Mouse (Mus musculus): ENCODE measurements around the gene Ifih1. TPM values are rescaled to one million over a fixed set of nuclear protein-coding genes. Genes with fewer than 3 reads are reported as not detected.

Ifih1 gene
- total and polyA plus RNA-seq, 2 experiments, result 7.4 to 27.9 TPM

GRCm38 (mm10) chr2:62589333-62589732 is 56.7 kb downstream of the Ifih1 start:
- no peaks in the 10 kb centered on the region for H3K79me2 ChIP-seq (ENCODE audit: control insufficient read depth, insufficient read depth, low read length)
- WGBS, result 59% methylated on average over 4 of the region's 4 CpGs
- DNase-seq (ENCODE audit: extremely low read depth, low read depth, low spot score), result peak; percentile 5
- H3K27me3 ChIP-seq (ENCODE audit: control insufficient read depth, insufficient read depth, low read length), result no peaks in the 10 kb centered on the region
- H3K27ac ChIP-seq (replicated peaks; ENCODE audit: insufficient read depth, low read depth, low read length), result no peak overlapping the region
- TF ChIP-seq POLR2A (IDR thresholded peaks at IDR 0.05; ENCODE audit: extremely low read depth, insufficient read depth, low read length) (no peak), CTCF (IDR thresholded peaks at IDR 0.05; ENCODE audit: low read depth, low read length) (no peak)
- H3K9ac ChIP-seq (ENCODE audit: low read depth, low read length), result no peak overlapping the region
- no peak overlapping the region for H3K4me3 ChIP-seq (ENCODE audit: insufficient read depth, low read depth, low read length)
- H3K36me3 ChIP-seq (ENCODE audit: control insufficient read depth, insufficient read depth, low read length), result peaks cover 4% of the 10 kb centered on the region
- no peaks in the 10 kb centered on the region for H3K4me1 ChIP-seq (ENCODE audit: control insufficient read depth, insufficient read depth, low read length)

GRCm38 (mm10) chr2:62585769-62586168 is 60.3 kb downstream of the Ifih1 start:
- no peak overlapping the region for H3K9ac ChIP-seq (ENCODE audit: low read depth, low read length)
- TF ChIP-seq CTCF (IDR thresholded peaks at IDR 0.05; ENCODE audit: low read depth, low read length) (no peak), POLR2A (IDR thresholded peaks at IDR 0.05; ENCODE audit: extremely low read depth, insufficient read depth, low read length) (no peak)

DNA sequence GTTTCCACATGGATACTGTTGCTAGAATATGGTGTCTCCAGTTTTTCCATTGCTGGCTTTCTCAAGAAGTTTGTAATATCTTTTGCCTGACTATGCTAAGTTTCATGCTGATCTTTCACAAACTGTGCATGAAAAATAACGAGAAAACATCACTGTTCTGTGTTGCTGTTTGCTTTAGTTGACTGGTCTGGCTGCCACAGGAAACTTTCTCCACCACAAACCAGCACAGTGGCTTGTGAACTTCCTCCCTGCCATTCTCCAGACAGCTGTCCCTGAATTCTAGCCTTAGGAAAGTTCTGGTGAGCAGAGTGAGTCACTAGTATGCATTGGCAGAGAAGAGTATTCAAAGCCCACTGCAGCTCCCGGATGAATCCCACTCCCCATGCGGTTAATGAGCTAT is 71.1 kb downstream of the Ifih1 start:
- no peak overlapping the region for H3K4me3 ChIP-seq (ENCODE audit: insufficient read depth, low read depth, low read length)
- no peak for DNase-seq (ENCODE audit: extremely low read depth, low read depth, low spot score)
- H3K27me3 ChIP-seq (ENCODE audit: control insufficient read depth, insufficient read depth, low read length), result no peaks in the 10 kb centered on the region
- H3K9ac ChIP-seq (ENCODE audit: low read depth, low read length), result no peak overlapping the region
- no peaks in the 10 kb centered on the region for H3K4me1 ChIP-seq (ENCODE audit: control insufficient read depth, insufficient read depth, low read length)
- H3K36me3 ChIP-seq (ENCODE audit: control insufficient read depth, insufficient read depth, low read length), result no peaks in the 10 kb centered on the region
- H3K79me2 ChIP-seq (ENCODE audit: control insufficient read depth, insufficient read depth, low read length), result no peaks in the 10 kb centered on the region
- TF ChIP-seq POLR2A (IDR thresholded peaks at IDR 0.05; ENCODE audit: extremely low read depth, insufficient read depth, low read length) (no peak), CTCF (IDR thresholded peaks at IDR 0.05; ENCODE audit: low read depth, low read length) (no peak)
- H3K27ac ChIP-seq (replicated peaks; ENCODE audit: insufficient read depth, low read depth, low read length), result no peak overlapping the region
- 80% methylated on average over 3 of the region's 3 CpGs for WGBS

More at GRCm38 (mm10) chr2:62585769-62586168, 60.3 kb downstream of the Ifih1 start:
- Histone ChIP-seq H3K4me3 (ENCODE audit: insufficient read depth, low read depth, low read length) (no peak overlapping the region), H3K79me2 (ENCODE audit: control insufficient read depth, insufficient read depth, low read length) (no peaks in the 10 kb centered on the region), H3K27ac (replicated peaks; ENCODE audit: insufficient read depth, low read depth, low read length) (no peak overlapping the region), H3K36me3 (ENCODE audit: control insufficient read depth, insufficient read depth, low read length) (no peaks in the 10 kb centered on the region), H3K4me1 (ENCODE audit: control insufficient read depth, insufficient read depth, low read length) (no peaks in the 10 kb centered on the region), H3K27me3 (ENCODE audit: control insufficient read depth, insufficient read depth, low read length) (no peaks in the 10 kb centered on the region)
- 44% methylated on average over 5 of the region's 5 CpGs for WGBS
- peak; percentile 57 for DNase-seq (ENCODE audit: extremely low read depth, low read depth, low spot score)

GRCm38 (mm10) chr2:62574250-62574649 is 71.8 kb downstream of the Ifih1 start:
- no peaks in the 10 kb centered on the region for H3K36me3 ChIP-seq (ENCODE audit: control insufficient read depth, insufficient read depth, low read length)
- H3K4me3 ChIP-seq (ENCODE audit: insufficient read depth, low read depth, low read length), result no peak overlapping the region
- H3K79me2 ChIP-seq (ENCODE audit: control insufficient read depth, insufficient read depth, low read length), result no peaks in the 10 kb centered on the region
- TF ChIP-seq POLR2A (IDR thresholded peaks at IDR 0.05; ENCODE audit: extremely low read depth, insufficient read depth, low read length), result no peak
- TF ChIP-seq CTCF (IDR thresholded peaks at IDR 0.05; ENCODE audit: low read depth, low read length), result no peak
- H3K27ac ChIP-seq (replicated peaks; ENCODE audit: insufficient read depth, low read depth, low read length), result no peak overlapping the region
- H3K4me1 ChIP-seq (ENCODE audit: control insufficient read depth, insufficient read depth, low read length), result no peaks in the 10 kb centered on the region
- 81% methylated on average over 7 of the region's 7 CpGs for WGBS
- H3K27me3 ChIP-seq (ENCODE audit: control insufficient read depth, insufficient read depth, low read length), result no peaks in the 10 kb centered on the region
- no peak overlapping the region for H3K9ac ChIP-seq (ENCODE audit: low read depth, low read length)
- DNase-seq (ENCODE audit: extremely low read depth, low read depth, low spot score), result no peak

- Histone ChIP-seq H3K4me3 (ENCODE audit: insufficient read depth, low read depth, low read length) (no peak within 1 kb of the TSS), H3K27ac (replicated peaks; ENCODE audit: insufficient read depth, low read depth, low read length) (no peak within 1 kb of the TSS), H3K79me2 (ENCODE audit: control insufficient read depth, insufficient read depth, low read length) (no peaks in the 10 kb centered on the region), H3K36me3 (ENCODE audit: control insufficient read depth, insufficient read depth, low read length) (no peaks in the 10 kb centered on the region), H3K9ac (ENCODE audit: low read depth, low read length) (no peak within 1 kb of the TSS), H3K27me3 (ENCODE audit: control insufficient read depth, insufficient read depth, low read length) (no peaks in the 10 kb centered on the region), H3K4me1 (ENCODE audit: control insufficient read depth, insufficient read depth, low read length) (no peaks in the 10 kb centered on the region)
- TF ChIP-seq POLR2A (IDR thresholded peaks at IDR 0.05; ENCODE audit: extremely low read depth, insufficient read depth, low read length) (no peak), CTCF (IDR thresholded peaks at IDR 0.05; ENCODE audit: low read depth, low read length) (no peak)
- no peak for DNase-seq (ENCODE audit: extremely low read depth, low read depth, low spot score)
- WGBS, result 87% methylated on average over 12 of the region's 12 CpGs
Observed at GRCm38 (mm10) chr2:62573753-62574159, 72.3 kb downstream of the Ifih1 start, which contains the start of gene Fap. Gene Fap (minus strand): TSS chr2:62574075.

DNA sequence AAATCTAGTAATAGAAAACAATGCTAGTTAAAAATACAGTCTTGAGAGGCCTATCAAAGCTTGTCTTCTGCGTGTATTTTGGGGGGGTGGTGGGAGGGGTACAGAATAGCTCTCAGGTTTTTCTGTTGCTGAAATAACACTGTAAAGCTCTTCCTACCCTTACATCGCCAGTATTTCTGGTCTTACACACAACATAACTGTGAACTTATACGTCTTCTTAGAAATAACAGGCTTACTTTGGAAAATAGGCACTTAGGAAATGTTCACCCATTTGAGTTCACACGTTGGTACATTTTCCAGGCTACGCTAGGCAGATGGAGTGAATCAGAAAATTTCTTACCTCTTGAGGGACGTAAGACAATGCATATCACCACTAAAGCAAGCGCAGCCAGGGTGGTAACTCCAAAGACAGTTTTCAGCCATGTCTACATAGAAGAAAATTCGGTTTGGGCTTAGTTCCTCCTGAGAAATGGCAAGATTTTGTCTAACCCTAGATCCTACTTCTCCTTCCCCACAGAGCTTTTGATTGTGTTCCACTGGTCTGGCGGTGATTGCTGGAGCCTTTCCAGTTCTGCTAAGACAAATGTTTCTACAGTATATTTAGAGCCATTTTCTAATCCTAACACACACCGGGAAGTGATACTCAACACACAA is 72.8 kb downstream of the Ifih1 start:
- no peaks in the 10 kb centered on the region for H3K79me2 ChIP-seq (ENCODE audit: control insufficient read depth, insufficient read depth, low read length)
- H3K27ac ChIP-seq (replicated peaks; ENCODE audit: insufficient read depth, low read depth, low read length), result no peak overlapping the region
- no peak overlapping the region for H3K9ac ChIP-seq (ENCODE audit: low read depth, low read length)
- WGBS, result 88% methylated on average over 10 of the region's 10 CpGs
- H3K36me3 ChIP-seq (ENCODE audit: control insufficient read depth, insufficient read depth, low read length), result no peaks in the 10 kb centered on the region
- TF ChIP-seq POLR2A (IDR thresholded peaks at IDR 0.05; ENCODE audit: extremely low read depth, insufficient read depth, low read length), result no peak
- no peak for TF ChIP-seq CTCF (IDR thresholded peaks at IDR 0.05; ENCODE audit: low read depth, low read length)
- no peak overlapping the region for H3K4me3 ChIP-seq (ENCODE audit: insufficient read depth, low read depth, low read length)
- no peaks in the 10 kb centered on the region for H3K4me1 ChIP-seq (ENCODE audit: control insufficient read depth, insufficient read depth, low read length)
- no peaks in the 10 kb centered on the region for H3K27me3 ChIP-seq (ENCODE audit: control insufficient read depth, insufficient read depth, low read length)
- DNase-seq (ENCODE audit: extremely low read depth, low read depth, low spot score), result no peak

Measured in liver, adult 2 months (tissue).